Mouse (Mus musculus) intestine, embryonic 14.5 days (tissue): ENCODE data around the gene Mmp21. TPM values are rescaled to one million over a fixed set of nuclear protein-coding genes. Genes with fewer than 3 reads are reported as not detected.

Experiments
- ATAC-seq: fragments of 200-750 bp; cut with Nextera tagmentation; replicated peaks from 2 replicates; pipeline ENCODE4 v1.8.0; 2017; ENCODE audit warnings: low read depth, moderate number of reproducible peaks, moderate TSS enrichment, moderate library complexity; ENCODE audit not compliant: low FRiP score, low TSS enrichment
- DNase-seq: peaks from one replicate; pipeline ENCODE4 v3.0.0-alpha.2; 2018; ENCODE audit warnings: low spot score
- H3K27ac ChIP-seq: fragments of 300-500 bp; sonication (generic); 2 replicates; pipeline ENCODE4 v1.5.1; 2014; ENCODE audit warnings: low read depth, mild to moderate bottlenecking, control low read depth
- H3K27me3 ChIP-seq: fragments of 300-500 bp; sonication (generic); replicated peaks from 2 replicates; pipeline ENCODE4 v1.6.1; 2014; ENCODE audit warnings: low read length, control low read depth; ENCODE audit not compliant: control insufficient read depth, insufficient read depth
- H3K36me3 ChIP-seq: fragments of 300-500 bp; sonication (generic); 2 replicates; pipeline ENCODE4 v1.6.1; 2014; ENCODE audit warnings: low read length, control low read depth; ENCODE audit not compliant: control insufficient read depth, insufficient read depth
- H3K4me1 ChIP-seq: fragments of 300-500 bp; sonication (generic); replicated peaks from 2 replicates; pipeline ENCODE4 v1.6.1; 2014; ENCODE audit warnings: low read length, control low read depth, mixed read lengths; ENCODE audit not compliant: control insufficient read depth, insufficient read depth
- H3K4me2 ChIP-seq: fragments of 300-500 bp; sonication (generic); 2 replicates; pipeline ENCODE4 v1.6.1; 2014; ENCODE audit warnings: low read length
- H3K4me3 ChIP-seq: fragments of 300-500 bp; sonication (generic); 2 replicates; pipeline ENCODE4 v1.5.1; 2014; ENCODE audit warnings: low read depth, low read length, control low read depth, mixed read lengths
- H3K9ac ChIP-seq: fragments of 300-500 bp; sonication (generic); 2 replicates; pipeline ENCODE4 v1.6.1; 2014; ENCODE audit warnings: mild to moderate bottlenecking, low read length
- H3K9me3 ChIP-seq: fragments of 300-500 bp; sonication (generic); 2 replicates; pipeline ENCODE4 v1.6.1; 2016; ENCODE audit warnings: low read length, control low read depth; ENCODE audit not compliant: control insufficient read depth
- WGBS: fragments of 180-500 bp; shearing (Covaris S2); extraction: QIAGEN DNeasy Blood & Tissue Kit; methylation state at CpG from one replicate; pipeline ENCODE4 v1.1.7; 2014; 5-methylcytosine and 5-hydroxymethylcytosine counted together
- polyA plus RNA-seq: library from polyadenylated mRNA; unstranded; fragments of >200 nt; fragmentation: Nextera tagmentation; extraction: Ambion mirVana; gene quantifications from 2 replicates; pipeline ENCODE4 v1.2.1, GENCODE M21; 2014

Gene Mmp21
- polyA plus RNA-seq, 1 experiment from 2014 or later, result not detected

GRCm38 (mm10) chr7:133679439-133679838, 422 bp downstream of the Mmp21 start:
- 59% methylated on average over 4 of the region's 4 CpGs for WGBS
- H3K27ac ChIP-seq, result no peak overlapping the region
- no peaks in the 10 kb centered on the region for H3K36me3 ChIP-seq
- DNase-seq, result no peak
- H3K9ac ChIP-seq, result no peak overlapping the region
- no peaks in the 10 kb centered on the region for H3K27me3 ChIP-seq
- no peaks in the 10 kb centered on the region for H3K4me1 ChIP-seq
- H3K4me3 ChIP-seq, result no peak overlapping the region
- no peak for ATAC-seq
- no peak overlapping the region for H3K4me2 ChIP-seq
- H3K9me3 ChIP-seq, result no peaks in the 10 kb centered on the region

- 94% methylated on average over 8 of the region's 8 CpGs for WGBS
These were observed 1.1 kb downstream of the Mmp21 start for GRCm38 (mm10) chr7:133678716-133679115.

DNA sequence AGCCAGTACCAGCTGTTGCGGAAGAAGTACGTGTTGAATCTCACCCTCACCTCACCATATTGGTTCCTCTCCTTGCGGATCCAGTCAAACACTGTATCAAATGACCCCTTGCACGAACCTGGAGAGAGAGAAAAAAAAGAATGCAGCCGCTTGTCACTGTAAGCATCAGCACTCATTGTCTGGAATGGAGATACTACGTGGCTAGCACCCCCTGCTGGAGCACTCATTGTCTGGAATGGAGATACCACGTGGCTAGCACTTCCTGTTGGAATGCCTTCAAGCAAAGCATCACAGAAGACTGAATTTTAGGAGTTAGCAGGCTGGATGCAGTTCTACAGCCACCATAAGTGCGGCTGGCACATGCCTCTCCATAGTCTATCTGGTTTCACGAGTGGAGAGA, 3.9 kb downstream of the Mmp21 start:
- no peak for DNase-seq
- Histone ChIP-seq H3K4me2 (no peak overlapping the region), H3K4me3 (no peak overlapping the region), H3K36me3 (peaks cover 26% of the 10 kb centered on the region), H3K9me3 (no peaks in the 10 kb centered on the region), H3K27me3 (no peaks in the 10 kb centered on the region), H3K4me1 (no peaks in the 10 kb centered on the region), H3K9ac (no peak overlapping the region), H3K27ac (no peak overlapping the region)
- 74% methylated on average over 9 of the region's 9 CpGs for WGBS
- ATAC-seq, result no peak

More at GRCm38 (mm10) chr7:133678716-133679115, 1.1 kb downstream of the Mmp21 start:
- ATAC-seq (no peak), DNase-seq (no peak)
- H3K9me3 ChIP-seq, result no peaks in the 10 kb centered on the region
- H3K9ac ChIP-seq, result no peak overlapping the region
- H3K36me3 ChIP-seq, result 0 out of 2 replicates have a peak, but pooled peaks cover 5% of the 10 kb centered on the region
- H3K4me3 ChIP-seq, result no peak overlapping the region
- no peaks in the 10 kb centered on the region for H3K27me3 ChIP-seq
- no peak overlapping the region for H3K4me2 ChIP-seq
- no peaks in the 10 kb centered on the region for H3K4me1 ChIP-seq
- no peak overlapping the region for H3K27ac ChIP-seq

DNA sequence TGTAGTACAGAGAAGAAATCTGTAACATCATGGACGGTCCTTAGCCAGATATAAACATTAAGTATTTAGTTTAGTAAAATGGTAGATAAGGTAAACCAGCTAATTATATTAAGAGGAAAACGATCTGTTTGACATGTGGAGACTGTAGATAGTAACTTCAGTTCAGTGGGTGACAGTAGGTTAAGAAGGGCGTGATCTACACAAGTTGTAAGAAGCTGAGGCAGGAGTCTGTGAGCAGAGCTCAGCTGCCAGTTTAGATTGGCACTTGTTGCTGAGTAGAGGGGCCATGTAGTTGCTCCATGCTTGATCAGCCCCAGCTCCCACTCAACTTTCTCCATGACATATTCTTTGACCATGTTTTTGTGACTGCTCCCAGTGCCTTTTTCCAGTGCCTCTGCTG, 9.0 kb downstream of the Mmp21 start:
- no peaks in the 10 kb centered on the region for H3K27me3 ChIP-seq
- no peak overlapping the region for H3K4me3 ChIP-seq
- WGBS, result 90% methylated on average over 3 of the region's 3 CpGs
- no peak overlapping the region for H3K9ac ChIP-seq
- ATAC-seq (no peak), DNase-seq (no peak)
- H3K4me1 ChIP-seq, result no peaks in the 10 kb centered on the region
- H3K27ac ChIP-seq, result no peak overlapping the region
- peaks cover 70% of the 10 kb centered on the region for H3K36me3 ChIP-seq
- no peak overlapping the region for H3K4me2 ChIP-seq
- H3K9me3 ChIP-seq, result no peaks in the 10 kb centered on the region

GRCm38 (mm10) chr7:133669946-133670345, 9.9 kb downstream of the Mmp21 start:
- Histone ChIP-seq H3K27me3 (no peaks in the 10 kb centered on the region), H3K27ac (no peak overlapping the region), H3K36me3 (peaks cover 79% of the 10 kb centered on the region), H3K4me3 (no peak overlapping the region), H3K4me2 (no peak overlapping the region), H3K9ac (no peak overlapping the region), H3K4me1 (no peaks in the 10 kb centered on the region), H3K9me3 (no peaks in the 10 kb centered on the region)
- 95% methylated on average over 9 of the region's 9 CpGs for WGBS
- DNase-seq (no peak), ATAC-seq (no peak)

DNA sequence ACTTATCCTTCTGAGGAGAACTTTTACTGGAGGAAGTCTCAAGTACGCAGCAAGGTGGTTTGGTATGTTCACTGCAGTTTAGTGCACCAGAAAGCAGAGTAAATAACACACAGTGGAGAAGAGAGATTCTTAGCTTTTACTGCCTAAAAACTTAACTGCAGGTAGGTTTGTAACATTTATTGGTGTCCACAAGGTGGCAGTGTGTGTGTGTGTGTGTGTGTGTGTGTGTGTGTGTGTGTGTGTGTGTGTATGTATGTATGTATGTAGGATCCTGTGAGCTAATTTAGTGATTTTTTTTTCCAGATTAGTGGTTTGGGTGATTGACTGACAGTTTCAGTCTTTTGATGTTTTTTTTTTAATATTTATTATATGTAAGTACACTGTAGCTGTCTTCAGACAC, 10.8 kb downstream of the Mmp21 start:
- ATAC-seq (no peak), DNase-seq (no peak)
- no peaks in the 10 kb centered on the region for H3K9me3 ChIP-seq
- H3K36me3 ChIP-seq, result peaks cover 86% of the 10 kb centered on the region
- no peaks in the 10 kb centered on the region for H3K27me3 ChIP-seq
- 78% methylated on average over 1 of the region's 1 CpGs for WGBS
- H3K9ac ChIP-seq, result no peak overlapping the region
- H3K27ac ChIP-seq, result no peak overlapping the region
- no peak overlapping the region for H3K4me3 ChIP-seq
- H3K4me2 ChIP-seq, result no peak overlapping the region
- H3K4me1 ChIP-seq, result no peaks in the 10 kb centered on the region

DNA sequence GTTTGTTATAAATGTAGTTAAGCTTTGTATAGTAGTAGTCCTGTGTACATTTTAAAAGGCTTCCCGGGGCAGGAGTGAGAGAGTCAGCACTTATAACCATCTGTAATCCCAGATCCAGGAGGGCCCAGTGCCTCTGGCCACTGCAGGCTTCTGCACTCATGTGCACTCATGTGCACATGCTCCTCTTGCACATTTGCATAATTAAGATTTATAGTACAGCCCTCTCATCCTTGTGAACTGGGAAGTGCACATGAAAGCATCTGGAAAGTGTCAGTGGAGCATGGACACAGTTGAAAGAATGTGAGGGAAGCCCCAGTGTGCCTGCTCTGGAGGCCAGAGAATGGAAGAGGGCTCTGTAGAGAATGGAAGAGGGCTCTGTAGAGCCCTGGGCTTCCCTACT, 17.4 kb downstream of the Mmp21 start:
- Histone ChIP-seq H3K27me3 (no peaks in the 10 kb centered on the region), H3K4me1 (no peaks in the 10 kb centered on the region), H3K4me3 (no peak overlapping the region), H3K9me3 (no peaks in the 10 kb centered on the region), H3K9ac (no peak overlapping the region), H3K27ac (no peak overlapping the region), H3K36me3 (peaks cover 99% of the 10 kb centered on the region), H3K4me2 (no peak overlapping the region)
- DNase-seq (no peak), ATAC-seq (no peak)
- 70% methylated on average over 1 of the region's 1 CpGs for WGBS

- ATAC-seq (no peak), DNase-seq (no peak)
- H3K4me1 ChIP-seq, result no peaks in the 10 kb centered on the region
- H3K9ac ChIP-seq, result no peak overlapping the region
- no peak overlapping the region for H3K4me2 ChIP-seq
- WGBS, result 88% methylated on average over 6 of the region's 6 CpGs
- no peaks in the 10 kb centered on the region for H3K9me3 ChIP-seq
- H3K27ac ChIP-seq, result no peak overlapping the region
- no peaks in the 10 kb centered on the region for H3K27me3 ChIP-seq
- H3K4me3 ChIP-seq, result no peak overlapping the region
- H3K36me3 ChIP-seq, result peaks cover 95% of the 10 kb centered on the region
These were observed 34.1 kb downstream of the Mmp21 start for GRCm38 (mm10) chr7:133645716-133646115.

DNA sequence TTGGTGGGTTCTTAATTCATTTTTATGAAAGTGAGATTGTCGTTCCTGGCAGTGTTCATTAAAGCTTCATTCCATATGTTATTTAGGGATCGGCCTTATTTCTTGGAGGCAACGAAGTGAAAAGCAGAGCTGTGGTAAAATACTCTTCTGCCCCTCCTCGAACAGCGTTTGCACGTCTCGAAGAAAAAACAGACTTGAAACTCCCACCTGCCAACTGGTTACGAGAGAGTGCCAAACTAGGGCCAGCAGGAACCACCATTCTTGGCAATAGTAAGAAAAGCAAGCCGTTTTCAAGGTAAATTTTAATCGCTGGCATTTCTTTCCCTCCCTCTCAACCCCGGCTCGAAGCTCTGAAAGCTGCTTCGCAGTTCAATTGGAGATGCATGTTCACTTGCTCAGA, 41.0 kb downstream of the Mmp21 start:
- Histone ChIP-seq H3K4me3 (no peak overlapping the region; the same call in 1 of the 2 replicates), H3K27ac (no peak overlapping the region), H3K36me3 (peaks cover 46% of the 10 kb centered on the region), H3K4me1 (peaks cover 13% of the 10 kb centered on the region), H3K9me3 (no peaks in the 10 kb centered on the region), H3K27me3 (no peaks in the 10 kb centered on the region), H3K4me2 (peak overlapping the region; percentile 83), H3K9ac (no peak overlapping the region)
- ATAC-seq (no peak), DNase-seq (no peak)
- 91% methylated on average over 13 of the region's 13 CpGs for WGBS
